Mouse (Mus musculus) Patski (cell line): ENCODE measurements around the gene Tead4. TPM values are rescaled to one million over a fixed set of nuclear protein-coding genes. Genes with fewer than 3 reads are reported as not detected.

ENCODE experiments used
- ATAC-seq: fragments of 100-300 bp; one replicate; pipeline ENCODE4 v1.8.0; 2021
- CTCF ChIA-PET: fragments of 350-600 bp; sonication (Branson Sonifier 250); formaldehyde crosslinking; loops from one replicate; lab custom pipeline; 2022; ENCODE audit warnings: inconsistent platforms; lab: Charles Lee
- POLR2A ChIA-PET: fragments of 350-600 bp; sonication (Branson Sonifier 250); formaldehyde crosslinking; loops from one replicate; lab custom pipeline; 2022; ENCODE audit warnings: antibody characterized with exemption, inconsistent platforms; lab: Charles Lee
- DNase-seq: peaks from one replicate; pipeline ENCODE4 v3.0.0-alpha.2; 2011; ENCODE audit warnings: low read depth, low spot score
- H3K27me3 ChIP-seq: fragments of 371-371 bp; one replicate; pipeline ENCODE4 v1.5.1; 2021
- CTCF ChIP-seq: fragments of 100-300 bp; IDR thresholded peaks from one replicate; pipeline ENCODE4 v1.5.1; 2021
- in situ Hi-C: fragments of 300-500 bp; cut with MboI; formaldehyde crosslinking; loops from 3 replicates; pipeline ENCODE4 v1.11.1; 2018; ENCODE audit warnings: low pct_unique_long_range_greater_than_20kb, mixed read lengths
- polyA plus RNA-seq: library from polyadenylated mRNA; unstranded; gene quantifications from one replicate; pipeline ENCODE4 v1.2.3, GENCODE M21; 2021

The Tead4 gene
- polyA plus RNA-seq, 1 experiment from 2014 or later, result 6.1 TPM

- CTCF ChIA-PET, result interaction anchor here (0.7 to 1.7 kb wide), 4 partner anchors 10 to 63 kb away, joined by 3 to 5 read pairs (median 4); no protein-coding TSS in a partner anchor
- ATAC-seq (no peak), DNase-seq (no peak)
- no peak for TF ChIP-seq CTCF
- POLR2A ChIA-PET, result interaction anchor here (0.5 kb wide), 1 partner anchor 27 kb away, joined by 3 read pairs; no protein-coding TSS in a partner anchor
- no peaks in the 10 kb centered on the region for H3K27me3 ChIP-seq
- in situ Hi-C loops, result loop anchor here (25.0 kb wide), 1 partner anchor 960 kb away; no protein-coding TSS in a partner anchor
Measured at GRCm38 (mm10) chr6:128296750-128297393, 3.8 kb downstream of the Tead4 start.

- no peak for DNase-seq
- ChIA-PET CTCF (interaction anchor here (1.3 to 1.7 kb wide), 2 partner anchors 11 to 64 kb away, joined by 3 to 4 read pairs; no protein-coding TSS in a partner anchor), POLR2A (no interaction called here)
- ATAC-seq, result no peak
- in situ Hi-C loops, result loop anchor here (25.0 kb wide), 1 partner anchor 959 kb away; no protein-coding TSS in a partner anchor
- no peak for TF ChIP-seq CTCF
- no peaks in the 10 kb centered on the region for H3K27me3 ChIP-seq
Measured at GRCm38 (mm10) chr6:128295876-128296749, 4.5 kb downstream of the Tead4 start.

GRCm38 (mm10) chr6:128291284-128291683, 9.3 kb downstream of the Tead4 start:
- in situ Hi-C loops, result loop anchor here (25.0 kb wide), 1 partner anchor 954 kb away; no protein-coding TSS in a partner anchor
- ATAC-seq, result no peak
- CTCF ChIA-PET, result interaction anchor here (0.7 to 1.8 kb wide), 3 partner anchors 8 to 54 kb away, joined by 3 to 9 read pairs (median 3); no protein-coding TSS in a partner anchor
- no peaks in the 10 kb centered on the region for H3K27me3 ChIP-seq
- POLR2A ChIA-PET, result no interaction called here
- TF ChIP-seq CTCF, result no peak
- DNase-seq, result no peak

GRCm38 (mm10) chr6:128288681-128289080, 11.9 kb downstream of the Tead4 start:
- no peaks in the 10 kb centered on the region for H3K27me3 ChIP-seq
- DNase-seq (no peak), ATAC-seq (no peak)
- no peak for TF ChIP-seq CTCF
- ChIA-PET CTCF (interaction anchor here (1.8 kb wide), 1 partner anchor 9 kb away, joined by 6 read pairs; no protein-coding TSS in a partner anchor), POLR2A (interaction anchor here (1.3 kb wide), 1 partner anchor 11 kb away, joined by 3 read pairs; no protein-coding TSS in a partner anchor)
- in situ Hi-C loops, result loop anchor here (25.0 kb wide), 1 partner anchor 951 kb away; no protein-coding TSS in a partner anchor

GRCm38 (mm10) chr6:128285792-128286430, 14.7 kb downstream of the Tead4 start:
- in situ Hi-C loops, result loop anchor here (25.0 kb wide), 1 partner anchor 949 kb away; no protein-coding TSS in a partner anchor
- DNase-seq (no peak), ATAC-seq (peak; percentile 73)
- CTCF ChIA-PET, result interaction anchor here (1.0 kb wide), 1 partner anchor 44 kb away, joined by 4 read pairs; no protein-coding TSS in a partner anchor
- TF ChIP-seq CTCF, result no peak
- no peaks in the 10 kb centered on the region for H3K27me3 ChIP-seq
- POLR2A ChIA-PET, result no interaction called here

GRCm38 (mm10) chr6:128282126-128282525, 18.5 kb downstream of the Tead4 start:
- CTCF ChIA-PET, result interaction anchor here (1.6 to 2.6 kb wide), 3 partner anchors 10 to 20 kb away, joined by 3 to 12 read pairs (median 9); no protein-coding TSS in a partner anchor
- in situ Hi-C loops, result loop anchor here (25.0 kb wide), 1 partner anchor 945 kb away; no protein-coding TSS in a partner anchor
- POLR2A ChIA-PET, result interaction anchor here (1.4 kb wide), 1 partner anchor 35 kb away, joined by 3 read pairs; no protein-coding TSS in a partner anchor
- no peaks in the 10 kb centered on the region for H3K27me3 ChIP-seq
- peak; percentile 92 for ATAC-seq
- peak; percentile 94 for DNase-seq
- no peak for TF ChIP-seq CTCF

GRCm38 (mm10) chr6:128280472-128281145, 20.0 kb downstream of the Tead4 start:
- no peak for TF ChIP-seq CTCF
- DNase-seq (no peak), ATAC-seq (no peak)
- in situ Hi-C loops, result loop anchor here (25.0 kb wide), 1 partner anchor 943 kb away; no protein-coding TSS in a partner anchor
- no peaks in the 10 kb centered on the region for H3K27me3 ChIP-seq
- ChIA-PET CTCF (no interaction called here), POLR2A (no interaction called here)

GRCm38 (mm10) chr6:128279608-128280007, 21.0 kb downstream of the Tead4 start:
- no peak for TF ChIP-seq CTCF
- POLR2A ChIA-PET, result no interaction called here
- in situ Hi-C loops, result loop anchor here (25.0 kb wide), 1 partner anchor 942 kb away; no protein-coding TSS in a partner anchor
- DNase-seq (no peak), ATAC-seq (no peak)
- CTCF ChIA-PET, result interaction anchor here (1.3 kb wide), 1 partner anchor 21 kb away, joined by 3 read pairs; no protein-coding TSS in a partner anchor
- H3K27me3 ChIP-seq, result no peaks in the 10 kb centered on the region

- CTCF ChIA-PET, result interaction anchor here (1.3 kb wide), 1 partner anchor 20 kb away, joined by 3 read pairs; no protein-coding TSS in a partner anchor
- no peak for ATAC-seq
Measured at GRCm38 (mm10) chr6:128279099-128279498, 21.5 kb downstream of the Tead4 start.

More at GRCm38 (mm10) chr6:128279099-128279498, 21.5 kb downstream of the Tead4 start:
- DNase-seq, result no peak
- in situ Hi-C loops, result loop anchor here (25.0 kb wide), 1 partner anchor 942 kb away; no protein-coding TSS in a partner anchor
- H3K27me3 ChIP-seq, result no peaks in the 10 kb centered on the region
- TF ChIP-seq CTCF, result no peak
- POLR2A ChIA-PET, result interaction anchor here (1.0 kb wide), 1 partner anchor 19 kb away, joined by 4 read pairs; no protein-coding TSS in a partner anchor
